Mouse (Mus musculus) thymus, adult 18-20 months (tissue): ENCODE measurements at regions not wholly inside any gene's neighbourhood (a gene's known extent, or its start where the extent isn't known, plus 50 kb on each side); places are given as distances from the start of the nearest gene placed in this dataset.
"Not testable (repeated sequence)": the region's sequence is repeated elsewhere in the genome, so short reads cannot be mapped to it uniquely, and the experiment has no call there.

Source experiments
- DNase-seq, 2 experiments: peaks; one replicate each; pipeline ENCODE4 v3.0.0; 2022; ENCODE audit warnings: mixed read lengths in 2 of 2

- no peak for DNase-seq
These were observed 1447.7 kb downstream of the Zfp704 start for GRCm38 (mm10) chr3:8161997-8162756.

- no peak for DNase-seq
These were observed 1466.9 kb downstream of the Zfp704 start for GRCm38 (mm10) chr3:8143016-8143415.

GRCm38 (mm10) chr3:8142190-8142589 lies 1467.7 kb downstream of the Zfp704 start:
- no peak for DNase-seq

- DNase-seq, result no peak
These were observed 1468.2 kb downstream of the Zfp704 start for GRCm38 (mm10) chr3:8141664-8142084.

- not testable (repeated sequence) for DNase-seq
These were observed 1486.2 kb downstream of the Zfp704 start for GRCm38 (mm10) chr3:8123641-8124040.

GRCm38 (mm10) chr3:8123141-8123540 lies 1486.7 kb downstream of the Zfp704 start:
- no peak for DNase-seq

GRCm38 (mm10) chr3:8098291-8098690 lies 1478.0 kb upstream of the 1700008P02Rik start:
- DNase-seq, result no peak

GRCm38 (mm10) chr3:8084749-8085148 lies 1464.5 kb upstream of the 1700008P02Rik start:
- no peak for DNase-seq

- DNase-seq, result no peak
These were observed 1433.5 kb upstream of the 1700008P02Rik start for GRCm38 (mm10) chr3:8053711-8054110.

GRCm38 (mm10) chr3:8051167-8051566 lies 1430.9 kb upstream of the 1700008P02Rik start:
- no peak for DNase-seq

GRCm38 (mm10) chr3:8049706-8050105 lies 1429.5 kb upstream of the 1700008P02Rik start:
- DNase-seq, result no peak

GRCm38 (mm10) chr3:8046348-8046747 lies 1426.1 kb upstream of the 1700008P02Rik start:
- DNase-seq, result no peak

DNA sequence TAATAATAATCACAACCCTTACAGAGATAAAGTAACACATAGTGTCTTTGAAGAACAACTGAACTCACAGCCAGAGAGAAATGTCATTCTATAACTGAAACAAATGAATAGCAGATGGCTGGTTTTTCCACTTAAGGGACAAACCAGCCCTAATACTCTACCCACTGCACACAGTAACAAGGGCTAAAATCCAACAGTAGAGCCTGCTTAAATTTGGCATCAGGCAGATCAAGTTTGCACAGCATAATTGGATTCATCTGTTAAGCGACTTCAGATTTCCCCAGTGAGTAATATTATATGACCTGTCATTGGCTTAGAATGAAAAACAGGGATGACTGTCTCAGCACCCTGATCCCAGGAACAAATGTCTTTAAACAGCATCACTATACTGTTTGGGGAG lies 1416.5 kb upstream of the 1700008P02Rik start:
- DNase-seq, result no peak

GRCm38 (mm10) chr3:8035091-8035729 lies 1415.0 kb upstream of the 1700008P02Rik start:
- no peak for DNase-seq

DNA sequence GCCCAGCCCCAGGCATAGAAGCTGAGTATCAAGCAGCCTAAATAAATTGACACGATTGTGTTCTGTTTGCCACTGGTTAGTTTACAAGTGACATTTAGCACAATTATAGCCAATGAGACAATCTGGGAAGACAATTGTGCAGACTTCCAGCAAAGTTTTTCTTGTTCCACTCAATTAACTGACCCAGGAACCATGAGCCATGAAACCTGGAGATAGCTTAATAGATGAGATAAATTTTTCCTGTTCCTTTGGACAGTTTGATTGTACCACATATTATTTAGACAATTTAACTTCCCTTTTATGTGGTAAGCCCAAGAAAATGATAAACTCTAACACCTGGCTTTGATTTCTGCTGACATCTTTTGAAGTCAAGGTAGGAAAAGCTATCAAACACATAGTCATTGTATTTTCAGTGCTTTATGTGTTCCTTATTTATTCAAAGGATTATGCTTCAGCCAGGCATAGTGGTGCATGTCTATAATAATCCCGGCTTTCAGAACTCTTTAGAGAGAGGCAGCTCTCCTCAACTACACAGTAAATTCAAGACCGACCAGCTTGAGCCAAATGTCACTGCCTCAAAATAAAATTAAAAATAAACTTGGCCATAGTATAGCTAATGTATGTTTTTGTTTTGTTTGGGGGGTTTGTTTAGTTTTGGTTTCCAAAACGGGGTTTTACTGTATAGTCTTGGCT lies 1406.2 kb upstream of the 1700008P02Rik start:
- DNase-seq, result no peak

DNA sequence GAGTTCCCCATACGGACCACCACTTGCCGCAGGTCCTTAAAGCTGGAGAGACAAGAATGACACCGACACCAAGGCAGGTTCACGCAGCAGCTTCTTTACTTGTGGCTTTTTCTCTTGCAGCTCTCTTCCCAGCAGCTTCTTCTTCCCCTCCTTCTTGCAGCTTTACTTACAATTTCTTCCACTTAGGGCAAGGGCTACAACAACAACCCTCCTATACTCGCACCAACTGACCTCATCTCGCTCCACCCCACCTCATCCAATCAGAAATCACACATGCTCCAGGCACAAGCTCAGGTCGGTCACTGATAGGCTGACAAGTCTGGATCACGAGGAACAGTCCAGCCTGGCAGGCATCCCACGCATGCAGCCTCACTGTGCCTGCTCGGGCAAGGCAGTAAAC lies 1402.4 kb upstream of the 1700008P02Rik start:
- no peak for DNase-seq

GRCm38 (mm10) chr3:8017489-8017888 lies 1397.2 kb upstream of the 1700008P02Rik start:
- DNase-seq, result no peak

DNA sequence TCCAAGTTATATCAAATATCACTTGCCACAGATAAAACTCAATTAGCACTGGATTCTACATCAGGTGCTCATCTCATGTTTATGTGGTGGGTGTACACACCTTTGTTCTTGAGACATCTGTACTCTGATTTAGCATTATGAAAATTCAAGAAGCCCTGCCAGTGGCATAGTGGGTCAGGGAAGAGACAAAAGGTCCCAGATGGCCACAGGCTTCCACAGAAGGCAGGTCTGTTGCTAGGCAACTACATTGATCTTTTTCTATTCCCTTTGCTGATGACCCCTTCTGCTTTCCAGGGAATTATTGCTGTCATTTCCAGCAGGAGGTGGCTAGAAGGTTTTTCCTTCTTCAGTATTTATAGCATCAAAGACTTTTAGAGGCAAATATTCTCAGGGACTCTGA lies 1396.7 kb upstream of the 1700008P02Rik start:
- no peak for DNase-seq

- DNase-seq, result no peak
These were observed 1389.7 kb upstream of the 1700008P02Rik start for GRCm38 (mm10) chr3:8009966-8010365.

DNA sequence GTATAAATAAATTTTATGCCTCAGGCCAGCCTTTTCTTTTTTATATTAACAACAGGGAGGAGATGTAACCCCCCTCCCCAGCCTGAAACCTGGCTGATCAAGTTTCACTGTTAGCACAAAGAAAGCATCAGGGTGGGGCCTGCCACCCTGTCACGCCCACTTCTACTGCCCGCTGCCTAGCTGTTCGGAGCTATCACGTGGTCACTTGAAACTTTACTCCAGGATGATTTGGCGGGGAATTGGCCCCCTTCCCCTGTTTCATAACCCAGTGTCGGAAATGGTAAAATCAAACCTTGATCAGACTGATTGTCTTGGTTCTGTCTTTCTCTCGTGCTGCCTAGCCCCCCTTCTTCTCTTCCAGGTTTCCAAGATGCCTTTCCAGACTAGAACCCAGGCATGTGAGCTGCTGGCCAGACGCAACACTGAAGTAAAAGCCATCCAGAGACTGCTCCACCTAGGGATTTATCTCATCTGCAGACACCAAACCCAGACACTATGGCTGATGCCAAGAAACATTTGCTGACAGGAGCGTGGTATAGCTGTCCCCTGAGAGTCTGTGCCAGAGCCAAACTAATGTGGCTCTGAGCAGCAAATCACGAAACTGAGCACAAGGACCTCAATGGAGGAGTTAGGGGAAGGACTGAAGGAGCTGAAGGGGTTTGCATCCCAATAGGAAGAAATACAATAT lies 1386.6 kb upstream of the 1700008P02Rik start:
- no peak for DNase-seq

GRCm38 (mm10) chr3:8006273-8006672 lies 1386.0 kb upstream of the 1700008P02Rik start:
- no peak for DNase-seq

DNA sequence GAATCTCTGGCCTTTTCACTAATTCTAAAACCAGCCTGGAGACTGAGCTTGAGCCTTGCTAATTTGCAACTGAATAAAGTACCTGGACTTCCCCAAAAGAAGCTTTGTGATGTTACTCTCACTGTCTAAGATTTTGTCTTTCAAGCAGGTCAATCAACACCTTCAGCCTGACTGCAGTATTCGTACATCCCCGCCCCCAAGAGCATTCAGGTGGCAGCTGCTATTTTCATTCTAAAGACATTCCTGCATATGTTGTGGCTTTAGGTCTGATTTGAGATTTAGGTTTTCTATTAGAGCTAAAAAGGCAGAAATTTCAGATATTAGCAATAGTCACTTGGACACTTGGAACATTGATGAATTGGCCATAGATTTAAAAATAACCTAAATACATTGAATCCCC lies 1385.4 kb upstream of the 1700008P02Rik start:
- DNase-seq, result not testable (repeated sequence)

DNA sequence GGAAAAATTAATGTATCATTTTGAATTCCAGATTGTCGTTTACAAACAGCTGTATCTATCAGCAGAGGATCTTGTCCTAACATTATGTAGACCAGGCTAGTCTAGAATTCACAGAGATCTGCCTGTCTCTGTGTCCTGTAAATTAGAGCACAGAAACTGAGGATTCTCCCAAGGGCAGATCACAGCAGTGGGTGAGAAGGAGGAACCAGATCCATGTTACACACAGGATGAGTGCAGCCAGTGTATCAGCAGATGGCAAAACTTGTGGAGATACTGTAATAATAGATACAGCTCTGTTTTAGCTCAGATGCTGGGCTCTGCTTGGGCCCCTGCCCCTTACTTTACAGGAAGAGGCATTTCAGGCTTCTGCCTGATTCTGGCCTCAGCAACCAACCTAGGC lies 1384.0 kb upstream of the 1700008P02Rik start:
- DNase-seq, result no peak
